Mouse (Mus musculus) large intestine, adult 2 months (tissue): ENCODE data around the gene Ptprj. TPM values are rescaled to one million over a fixed set of nuclear protein-coding genes. Genes with fewer than 3 reads are reported as not detected.
"Not testable (repeated sequence)": the region's sequence is repeated elsewhere in the genome, so short reads cannot be mapped to it uniquely, and the experiment has no call there.

Experiments
- DNase-seq: peaks from one replicate; pipeline ENCODE4 v3.0.0-alpha.2; 2012; ENCODE audit warnings: low read depth, low spot score
- WGBS: fragments of 180-500 bp; shearing (Covaris S2); methylation state at CpG from one replicate; pipeline ENCODE4 v1.1.7; 2018; 5-methylcytosine and 5-hydroxymethylcytosine counted together
- polyA plus RNA-seq: library from polyadenylated mRNA; depleted of rRNA; stranded (reverse); fragments of >200 nt; gene quantifications from 2 replicates; pipeline ENCODE4 v1.2.3, GENCODE M21; 2012

The Ptprj gene
- polyA plus RNA-seq, 1 experiment, result 12.2 TPM

- WGBS, result 2% methylated on average over 23 of the region's 23 CpGs
- no peak for DNase-seq
These were observed 1.3 kb downstream of the Ptprj start for GRCm38 (mm10) chr2:90579038-90579727.

DNA sequence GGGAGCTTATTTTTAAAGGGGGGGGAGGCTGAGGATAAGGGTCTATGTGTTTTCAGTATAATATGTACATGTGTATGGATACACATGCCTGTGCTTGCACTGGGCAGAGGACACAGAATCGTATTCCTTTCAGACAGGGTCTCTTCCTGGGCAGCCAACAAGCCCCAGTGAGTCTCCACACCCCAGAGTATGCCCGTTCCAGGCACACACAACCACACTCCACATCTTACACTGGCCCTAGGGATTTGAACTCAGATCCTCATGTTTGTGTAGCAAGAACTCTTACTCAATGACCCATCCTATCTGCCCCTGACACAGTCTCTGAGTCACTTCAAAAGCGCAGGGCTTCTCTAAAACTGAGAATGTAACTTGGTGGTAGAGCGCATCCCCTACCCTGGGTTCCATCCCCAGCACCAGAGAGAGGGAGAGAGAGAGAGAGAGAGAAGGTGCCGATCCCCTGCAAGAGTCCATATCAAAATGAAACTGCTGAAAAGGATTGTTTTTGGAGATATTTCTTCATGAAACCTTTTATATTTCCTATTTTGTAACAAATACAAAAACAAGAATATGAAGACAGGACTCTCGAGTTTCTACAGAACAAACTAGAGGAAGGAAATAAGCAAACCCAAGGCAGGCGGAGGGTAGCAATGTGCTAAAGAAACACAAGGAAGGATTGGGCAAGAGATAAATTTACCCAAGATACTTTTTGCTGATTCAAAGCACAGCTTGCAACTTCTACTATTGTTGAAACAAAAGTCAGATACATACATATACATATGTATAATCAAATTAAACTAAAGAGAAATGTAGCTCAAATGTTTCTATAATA lies 2.8 kb downstream of the Ptprj start:
- 86% methylated on average over 7 of the region's 7 CpGs for WGBS
- no peak for DNase-seq

- 45% methylated on average over 1 of the region's 1 CpGs for WGBS
- no peak for DNase-seq
These were observed 3.5 kb downstream of the Ptprj start for GRCm38 (mm10) chr2:90576936-90577335.

DNA sequence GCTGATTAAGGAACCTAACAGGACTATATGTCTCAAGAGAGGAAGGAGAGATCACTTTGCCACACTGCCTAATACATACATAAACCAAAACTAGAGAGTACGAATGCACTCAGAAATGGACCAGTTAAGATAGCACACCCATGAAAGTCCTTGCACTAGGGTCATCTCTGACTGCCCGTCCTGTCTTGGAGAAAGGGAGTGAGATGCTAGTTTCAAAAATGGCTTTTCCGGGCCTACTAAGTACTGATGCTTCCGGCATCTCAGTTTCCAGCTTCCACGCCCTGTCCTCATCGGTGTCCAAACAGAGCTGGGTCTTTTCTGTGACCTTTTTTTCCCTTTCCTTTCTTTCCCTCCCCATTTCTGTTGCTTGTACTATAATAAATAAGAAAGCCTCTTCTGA lies 4.0 kb downstream of the Ptprj start:
- DNase-seq, result no peak
- WGBS, result 85% methylated on average over 6 of the region's 6 CpGs

DNA sequence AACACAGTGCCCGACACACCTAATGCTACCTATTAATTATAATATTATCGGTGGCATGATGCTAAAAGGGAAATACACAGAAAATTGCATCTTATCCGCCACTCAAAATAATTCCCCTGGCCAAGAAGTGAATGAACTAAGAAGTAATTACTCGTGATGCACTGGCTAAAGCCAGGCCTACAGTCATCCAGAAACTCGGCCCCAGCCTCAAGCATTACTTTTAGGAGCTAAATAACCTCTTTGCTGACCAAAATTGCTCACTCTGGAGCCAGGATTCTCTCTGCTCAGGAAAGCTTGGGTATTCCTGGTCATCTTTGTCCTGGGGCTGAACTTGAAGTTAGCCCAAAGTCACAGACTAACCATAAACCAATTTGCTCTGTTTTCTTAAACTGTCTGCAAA lies 4.7 kb downstream of the Ptprj start:
- no peak for DNase-seq
- WGBS, result 59% methylated on average over 5 of the region's 5 CpGs

GRCm38 (mm10) chr2:90575116-90575515 lies 5.3 kb downstream of the Ptprj start:
- 36% methylated on average over 3 of the region's 3 CpGs for WGBS
- DNase-seq, result no peak

- 18% methylated on average over 8 of the region's 8 CpGs for WGBS
- no peak for DNase-seq
These were observed 5.9 kb downstream of the Ptprj start for GRCm38 (mm10) chr2:90574536-90574935.

DNA sequence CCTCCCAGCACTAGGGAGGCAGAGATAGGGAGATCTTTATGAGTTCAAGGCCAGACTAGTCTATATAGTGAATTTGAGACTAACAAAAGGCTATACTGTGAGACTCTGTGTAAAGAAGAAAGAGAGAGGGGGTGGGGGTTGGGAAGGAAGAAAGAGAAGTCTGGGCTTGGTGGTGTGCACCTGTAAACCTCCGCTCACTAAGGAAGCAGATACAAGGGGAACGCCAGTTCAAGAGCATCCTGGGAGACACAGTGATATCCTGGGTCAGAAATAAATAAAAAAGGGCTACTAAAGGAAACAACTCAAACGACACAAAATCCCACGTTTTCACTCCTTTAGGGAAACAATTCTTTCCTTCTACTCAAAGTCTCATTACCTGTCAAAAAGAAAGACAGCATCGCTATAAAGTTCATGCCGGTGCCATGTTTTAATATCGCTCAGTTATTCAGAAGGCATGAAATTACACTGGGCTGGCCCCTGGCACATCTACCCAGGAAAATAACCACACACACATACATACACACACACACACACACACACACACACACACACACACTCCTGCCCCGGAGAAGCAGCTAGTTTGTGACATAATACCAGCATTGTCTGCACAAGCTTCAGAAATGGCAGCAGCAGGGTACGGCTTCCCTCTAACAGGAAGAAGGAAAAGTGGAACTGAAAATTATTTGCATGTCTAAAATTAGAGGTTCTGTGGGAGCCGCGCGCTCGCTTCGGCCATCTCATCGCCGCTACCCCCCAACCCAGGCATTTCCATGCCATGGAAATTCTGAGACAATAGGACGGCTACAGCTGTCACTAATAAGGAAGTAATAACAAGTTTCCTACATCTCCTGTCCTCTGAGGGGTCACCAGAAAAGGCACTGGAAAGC lies 6.6 kb downstream of the Ptprj start:
- WGBS, result 25% methylated on average over 17 of the region's 17 CpGs
- no peak for DNase-seq

GRCm38 (mm10) chr2:90572126-90572525 lies 8.3 kb downstream of the Ptprj start:
- DNase-seq, result no peak
- 54% methylated on average over 5 of the region's 5 CpGs for WGBS

- not testable (repeated sequence) for DNase-seq
- WGBS, result 92% methylated on average over 6 of the region's 6 CpGs
These were observed 9.0 kb downstream of the Ptprj start for GRCm38 (mm10) chr2:90571399-90571798.

- no peak for DNase-seq
- over 99% methylated on average over 2 of the region's 2 CpGs for WGBS
These were observed 9.6 kb downstream of the Ptprj start for GRCm38 (mm10) chr2:90570871-90571270.

- WGBS, result 82% methylated on average over 10 of the region's 10 CpGs
- no peak for DNase-seq
These were observed 10.2 kb downstream of the Ptprj start for GRCm38 (mm10) chr2:90570216-90570615.

DNA sequence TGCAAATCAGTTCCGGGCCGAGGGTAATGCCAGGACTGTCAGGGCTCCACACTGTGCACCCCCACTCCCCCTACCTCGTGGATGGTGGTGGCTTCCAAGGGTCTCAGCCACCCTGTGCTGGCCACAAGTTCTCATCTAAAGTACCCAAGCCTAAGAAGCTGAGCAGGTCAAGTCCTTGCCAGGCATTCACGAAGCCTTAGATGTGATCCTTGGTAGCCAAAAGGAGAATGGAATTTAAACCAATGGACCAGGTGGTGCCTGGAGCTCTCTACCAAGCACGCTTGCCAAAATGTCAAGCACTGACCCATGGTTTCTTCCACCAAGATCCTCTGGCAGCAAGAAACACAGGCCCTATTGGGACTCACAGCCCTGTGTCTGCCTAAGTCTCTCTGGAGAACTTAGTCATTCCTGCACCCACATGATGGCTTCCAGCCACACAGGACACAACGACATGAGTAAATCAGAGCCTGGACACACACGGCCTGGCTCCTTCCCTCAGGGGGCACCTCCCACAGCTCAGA lies 11.4 kb downstream of the Ptprj start:
- no peak for DNase-seq
- WGBS, result 79% methylated on average over 7 of the region's 7 CpGs

DNA sequence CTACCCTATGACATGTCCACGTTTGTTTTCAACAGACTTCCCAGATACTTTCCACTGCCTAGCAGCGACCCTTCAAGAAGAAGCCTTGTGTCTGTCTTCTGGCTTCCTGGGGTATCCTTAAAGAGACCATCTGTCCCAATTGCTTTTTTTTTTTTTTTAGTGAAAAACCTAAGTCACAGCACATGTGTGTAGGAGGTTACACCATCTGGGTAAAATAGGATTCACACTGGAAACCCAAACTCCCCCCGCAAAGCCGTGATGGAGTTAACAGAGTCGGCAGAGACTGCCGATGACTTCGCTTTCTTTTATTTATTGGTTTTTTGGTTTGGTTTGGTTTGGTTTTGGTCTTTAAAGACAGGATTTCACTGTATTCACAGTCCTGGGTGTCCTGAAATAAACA lies 12.4 kb downstream of the Ptprj start:
- 94% methylated on average over 7 of the region's 7 CpGs for WGBS
- no peak for DNase-seq

DNA sequence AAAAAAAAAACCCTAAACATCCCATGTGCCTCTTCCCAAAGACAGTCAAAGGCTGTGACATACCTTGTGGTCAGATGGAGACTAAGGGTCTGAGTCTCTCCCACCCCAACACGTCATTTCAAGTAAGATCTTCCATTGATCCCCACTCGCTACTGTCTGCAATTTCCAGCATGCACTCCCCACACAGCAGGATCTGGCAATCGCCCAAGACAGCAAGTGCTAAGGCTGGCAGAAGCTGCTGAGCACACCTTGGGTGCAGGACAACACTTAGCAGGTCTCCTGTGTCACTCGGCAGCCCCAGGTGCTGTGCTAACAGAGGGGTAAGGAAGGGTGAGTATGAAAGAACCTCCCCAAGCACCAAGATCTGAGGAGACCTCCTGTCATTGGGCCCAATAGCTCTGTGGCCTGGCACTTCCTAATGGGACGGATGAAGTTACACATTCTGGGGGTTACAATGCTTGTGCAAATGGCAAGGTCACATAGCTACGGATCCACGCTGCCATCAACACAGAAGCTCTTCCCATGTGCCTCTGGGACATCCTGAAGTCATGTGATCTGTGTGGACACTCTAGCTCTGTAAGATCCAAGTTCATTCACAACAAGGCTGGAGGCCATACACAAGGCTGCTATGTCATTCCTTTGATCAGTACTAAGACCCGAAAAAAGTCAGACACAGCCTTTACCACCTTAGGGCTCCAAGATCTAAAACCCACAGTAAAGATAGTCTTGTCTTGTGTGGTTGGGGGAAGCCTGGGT lies 13.5 kb downstream of the Ptprj start:
- WGBS, result 49% methylated on average over 8 of the region's 8 CpGs
- DNase-seq, result no peak

GRCm38 (mm10) chr2:90566046-90566445 lies 14.4 kb downstream of the Ptprj start:
- 31% methylated on average over 7 of the region's 7 CpGs for WGBS
- no peak for DNase-seq

DNA sequence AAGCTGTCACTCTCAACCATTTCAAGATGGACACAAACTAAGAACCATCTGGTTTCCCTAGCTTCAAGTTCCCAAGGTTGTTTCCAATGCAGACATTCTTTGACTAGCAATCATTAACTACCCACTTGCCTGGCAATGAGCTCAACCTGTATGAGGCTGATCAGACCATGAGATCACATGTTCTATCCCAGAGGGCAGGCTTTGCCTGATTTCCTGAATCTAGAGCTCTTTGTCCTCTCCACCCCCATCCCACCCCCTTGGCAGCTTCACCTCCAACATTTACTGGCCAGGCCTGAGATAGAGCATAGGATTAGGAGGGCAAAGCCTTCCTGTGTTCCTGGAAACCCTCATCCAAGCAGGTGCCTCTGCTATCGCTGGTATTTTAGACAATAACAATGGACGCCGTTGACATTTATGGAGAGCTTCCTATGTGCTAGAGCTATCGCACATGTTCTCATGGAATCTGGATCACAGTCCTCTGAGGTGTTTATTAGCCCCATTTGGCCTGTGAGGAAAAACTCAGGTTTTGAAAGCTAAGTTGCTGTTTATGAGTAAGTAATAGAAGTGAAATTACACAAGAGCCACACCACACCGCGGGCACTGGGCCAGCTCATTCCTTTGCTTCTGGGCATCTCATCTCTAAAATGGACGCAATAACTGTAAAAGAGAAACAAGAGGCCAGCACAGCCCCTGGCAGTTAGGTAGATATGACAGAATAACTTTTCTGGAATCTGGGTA lies 15.1 kb downstream of the Ptprj start:
- 27% methylated on average over 7 of the region's 7 CpGs for WGBS

GRCm38 (mm10) chr2:90564552-90564951 lies 15.9 kb downstream of the Ptprj start:
- WGBS, result 83% methylated on average over 8 of the region's 8 CpGs
- no peak for DNase-seq

More for the DNA sequence above, 15.1 kb downstream of the Ptprj start:
- no peak for DNase-seq

GRCm38 (mm10) chr2:90563171-90563570 lies 17.3 kb downstream of the Ptprj start:
- 55% methylated on average over 4 of the region's 4 CpGs for WGBS
- DNase-seq, result no peak
